Mouse (Mus musculus) midbrain, postnatal 0 days (tissue): ENCODE measurements around the gene Cd68. TPM values are rescaled to one million over a fixed set of nuclear protein-coding genes. Genes with fewer than 3 reads are reported as not detected.
A peak's percentile ranks its signal among the peaks of the same experiment; 100 is the strongest.
"Not testable (repeated sequence)": the region's sequence is repeated elsewhere in the genome, so short reads cannot be mapped to it uniquely, and the experiment has no call there.

Source experiments
- ATAC-seq: fragments of 200-750 bp; cut with Nextera tagmentation; 2 replicates; pipeline ENCODE4 v1.8.0; 2017; ENCODE audit warnings: moderate number of reproducible peaks, mild to moderate bottlenecking, moderate TSS enrichment, moderate library complexity; ENCODE audit not compliant: low FRiP score
- DNase-seq: peaks from one replicate; pipeline ENCODE4 v3.0.0-alpha.2; 2015; ENCODE audit warnings: low spot score
- H3K27ac ChIP-seq: fragments of 300-500 bp; sonication (generic); 2 replicates; pipeline ENCODE4 v1.5.1; 2014; ENCODE audit warnings: low read depth, mild to moderate bottlenecking, low read length, mixed read lengths
- H3K27me3 ChIP-seq: fragments of 300-500 bp; sonication (generic); 2 replicates; pipeline ENCODE4 v1.6.1; 2014; ENCODE audit warnings: low read length, control low read depth, mixed read lengths; ENCODE audit not compliant: insufficient read depth
- H3K36me3 ChIP-seq: fragments of 300-500 bp; sonication (generic); 2 replicates; pipeline ENCODE4 v1.6.1; 2014; ENCODE audit warnings: low read length, control low read depth, mixed read lengths; ENCODE audit not compliant: insufficient read depth
- H3K4me1 ChIP-seq: fragments of 300-500 bp; sonication (generic); 2 replicates; pipeline ENCODE4 v1.6.1; 2014; ENCODE audit warnings: mild to moderate bottlenecking, control low read depth, antibody characterized with exemption, low read length, mixed read lengths; ENCODE audit not compliant: insufficient read depth
- H3K4me2 ChIP-seq: fragments of 300-500 bp; sonication (generic); 2 replicates; pipeline ENCODE4 v1.6.1; 2014; ENCODE audit warnings: low read depth, mild to moderate bottlenecking, low read length, mixed read lengths; ENCODE audit not compliant: poor library complexity, severe bottlenecking
- H3K4me3 ChIP-seq: fragments of 300-500 bp; sonication (generic); 2 replicates; pipeline ENCODE4 v1.5.1; 2014; ENCODE audit warnings: low read depth, mild to moderate bottlenecking, low read length, moderate library complexity
- H3K9ac ChIP-seq: fragments of 300-500 bp; sonication (generic); replicated peaks from 2 replicates; pipeline ENCODE4 v1.6.1; 2014; ENCODE audit warnings: mild to moderate bottlenecking, low read length, moderate library complexity, mixed read lengths; ENCODE audit not compliant: poor library complexity, severe bottlenecking
- H3K9me3 ChIP-seq: fragments of 300-500 bp; sonication (generic); 2 replicates; pipeline ENCODE4 v1.6.1; 2016; ENCODE audit warnings: low read length, control low read depth
- CTCF ChIP-seq: IDR thresholded peaks from 2 replicates; pipeline ENCODE4 v1.5.1; 2016; ENCODE audit warnings: antibody characterized with exemption, mild to moderate bottlenecking
- WGBS: fragments of 180-500 bp; shearing (Covaris S2); extraction: QIAGEN DNeasy Blood & Tissue Kit; methylation state at CpG from one replicate; pipeline ENCODE4 v1.1.7; 2014; 5-methylcytosine and 5-hydroxymethylcytosine counted together
- polyA plus RNA-seq: library from polyadenylated mRNA; unstranded; fragments of >200 nt; fragmentation: Nextera tagmentation; extraction: Ambion mirVana; gene quantifications from 2 replicates; pipeline ENCODE4 v1.2.1, GENCODE M21; 2015
- total RNA-seq: library from RNA; depleted of rRNA; stranded (reverse); fragments of >200 nt; gene quantifications from 2 replicates; pipeline ENCODE4 v1.2.3, GENCODE M21; 2014

Gene Cd68
- total and polyA plus RNA-seq, 2 experiments from 2014 or later: 10.3 to 11.0 TPM

GRCm38 (mm10) chr11:69706775-69707479 lies 41.0 kb upstream of the Cd68 start:
- no peak for TF ChIP-seq CTCF
- Histone ChIP-seq H3K27me3 (no peaks in the 10 kb centered on the region), H3K4me1 (0 out of 2 replicates have a peak, but pooled peaks cover 2% of the 10 kb centered on the region), H3K9me3 (no peaks in the 10 kb centered on the region), H3K4me3 (no peak overlapping the region), H3K36me3 (no peaks in the 10 kb centered on the region), H3K27ac (no peak overlapping the region), H3K9ac (no peak overlapping the region), H3K4me2 (no peak overlapping the region)
- DNase-seq (peak; percentile 77), ATAC-seq (no peak)
- 50% methylated on average over 6 of the region's 6 CpGs for whole genome bisulfite sequencing

DNA sequence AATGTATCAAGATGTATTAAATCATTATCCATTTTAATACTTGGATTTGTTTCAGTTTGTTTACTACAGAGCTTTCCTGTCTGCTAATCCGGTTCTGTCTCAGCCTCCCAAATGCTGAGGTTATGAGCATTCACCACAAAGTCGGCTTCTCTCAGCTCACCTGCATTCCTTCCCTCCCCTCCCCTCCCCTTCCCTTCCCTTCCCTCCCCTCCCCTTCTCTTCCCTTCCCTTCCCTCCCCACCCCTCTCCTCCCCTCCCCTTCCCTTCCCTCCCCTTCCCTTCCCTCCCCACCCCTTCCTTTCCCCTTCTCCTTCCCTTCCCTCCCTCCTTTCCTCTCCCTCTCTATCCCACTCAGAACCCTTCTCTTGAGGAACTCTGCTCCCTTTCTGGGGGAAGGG lies 38.7 kb upstream of the Cd68 start:
- ATAC-seq (no peak), DNase-seq (no peak)
- Histone ChIP-seq H3K4me3 (no peak overlapping the region), H3K9me3 (no peaks in the 10 kb centered on the region), H3K27me3 (no peaks in the 10 kb centered on the region), H3K4me1 (no peaks in the 10 kb centered on the region), H3K27ac (no peak overlapping the region), H3K9ac (no peak overlapping the region), H3K36me3 (no peaks in the 10 kb centered on the region), H3K4me2 (no peak overlapping the region)
- WGBS: 46% methylated on average over 2 of the region's 2 CpGs
- TF ChIP-seq CTCF: no peak

GRCm38 (mm10) chr11:69703814-69704612 lies 38.1 kb upstream of the Cd68 start:
- H3K4me1 ChIP-seq: no peaks in the 10 kb centered on the region
- no peak overlapping the region for H3K27ac ChIP-seq
- ATAC-seq (no peak), DNase-seq (no peak)
- 72% methylated on average over 8 of the region's 8 CpGs for WGBS
- TF ChIP-seq CTCF: no peak
- no peak overlapping the region for H3K4me2 ChIP-seq
- H3K9me3 ChIP-seq: no peaks in the 10 kb centered on the region
- no peak overlapping the region for H3K9ac ChIP-seq
- no peaks in the 10 kb centered on the region for H3K27me3 ChIP-seq
- H3K36me3 ChIP-seq: no peaks in the 10 kb centered on the region
- no peak overlapping the region for H3K4me3 ChIP-seq

DNA sequence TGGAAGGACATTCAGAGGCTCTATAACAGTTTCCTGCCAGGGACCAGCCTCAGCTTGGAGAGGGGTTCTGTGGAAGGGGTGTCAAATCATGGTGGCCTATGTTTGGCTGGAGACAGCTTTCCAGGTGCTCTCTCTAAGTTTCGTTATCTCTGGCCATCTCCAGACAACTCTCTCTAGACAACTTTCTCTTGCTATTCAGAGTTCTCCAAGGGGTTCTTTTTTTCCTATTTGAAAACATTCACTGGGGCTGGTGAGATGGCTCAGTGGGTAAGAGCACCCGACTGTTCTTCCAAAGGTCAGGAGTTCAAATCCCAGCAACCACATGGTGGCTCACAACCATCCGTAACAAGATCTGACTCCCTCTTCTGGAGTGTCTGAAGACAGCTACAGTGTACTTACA lies 37.4 kb upstream of the Cd68 start:
- ATAC-seq, DNase-seq: not testable (repeated sequence)

GRCm38 (mm10) chr11:69702886-69703285 lies 36.9 kb upstream of the Cd68 start:
- not testable (repeated sequence) for ATAC-seq, H3K9me3 ChIP-seq, H3K4me2 ChIP-seq, DNase-seq, H3K36me3 ChIP-seq, H3K4me1 ChIP-seq, H3K9ac ChIP-seq, H3K27me3 ChIP-seq, H3K27ac ChIP-seq, H3K4me3 ChIP-seq
- WGBS: 93% methylated on average over 10 of the region's 10 CpGs

More for the DNA sequence above, 37.4 kb upstream of the Cd68 start:
- H3K9ac ChIP-seq, H3K27ac ChIP-seq, H3K4me3 ChIP-seq, H3K4me1 ChIP-seq, H3K36me3 ChIP-seq, H3K9me3 ChIP-seq, H3K27me3 ChIP-seq, H3K4me2 ChIP-seq: not testable (repeated sequence)
- WGBS: 71% methylated on average over 2 of the region's 3 CpGs

- no peak for TF ChIP-seq CTCF
- H3K27ac ChIP-seq: no peak overlapping the region
- peaks cover 5% of the 10 kb centered on the region; the same call in 1 of the 2 replicates for H3K4me1 ChIP-seq
- ATAC-seq: no peak
- no peaks in the 10 kb centered on the region for H3K27me3 ChIP-seq
- no peaks in the 10 kb centered on the region for H3K36me3 ChIP-seq
- DNase-seq: no peak
- H3K9me3 ChIP-seq: no peaks in the 10 kb centered on the region
- H3K4me3 ChIP-seq: no peak overlapping the region
- H3K9ac ChIP-seq: no peak overlapping the region
- H3K4me2 ChIP-seq: no peak overlapping the region
- 74% methylated on average over 1 of the region's 1 CpGs for WGBS
Measured at GRCm38 (mm10) chr11:69699595-69699994, 33.6 kb upstream of the Cd68 start.
